Mouse (Mus musculus) C2C12 (cell line): ENCODE data around the gene Tmem216. TPM values are rescaled to one million over a fixed set of nuclear protein-coding genes. Genes with fewer than 3 reads are reported as not detected.
A peak's percentile ranks its signal among the peaks of the same experiment; 100 is the strongest.

Source experiments
- H3K27me3 ChIP-seq: one replicate; pipeline ENCODE4 v1.6.1; 2011; ENCODE audit not compliant: control insufficient read depth, insufficient read depth, insufficient read length
- H3K36me3 ChIP-seq: one replicate; pipeline ENCODE4 v1.6.1; 2011; ENCODE audit not compliant: control insufficient read depth, insufficient read depth
- H3K4me3 ChIP-seq: one replicate; pipeline ENCODE4 v1.5.1; 2011; ENCODE audit warnings: mild to moderate bottlenecking, control low read depth; ENCODE audit not compliant: poor library complexity, insufficient read depth, severe bottlenecking
- H3K79me2 ChIP-seq: one replicate; pipeline ENCODE4 v1.6.1; 2011; ENCODE audit not compliant: control insufficient read depth, insufficient read depth
- H3K79me3 ChIP-seq: one replicate; pipeline ENCODE4 v1.6.1; 2011; ENCODE audit warnings: low read depth, control low read depth
- H3ac ChIP-seq: one replicate; pipeline ENCODE3; 2011; ENCODE audit warnings: low read depth; ENCODE audit not compliant: control insufficient read depth, insufficient read length
- CEBPB ChIP-seq: IDR thresholded peaks from one replicate; pipeline ENCODE4 v1.6.1; 2011; ENCODE audit warnings: low read depth, mild to moderate bottlenecking, control low read depth, moderate library complexity
- CTCF ChIP-seq: IDR thresholded peaks from one replicate; pipeline ENCODE4 v1.5.1; 2011; ENCODE audit not compliant: control insufficient read depth, insufficient read depth, insufficient read length
- FOSL1 ChIP-seq: IDR thresholded peaks from one replicate; pipeline ENCODE4 v1.8.0; 2011; ENCODE audit warnings: mild to moderate bottlenecking, low read length; ENCODE audit not compliant: poor library complexity, insufficient read depth, severe bottlenecking
- MAX ChIP-seq: IDR thresholded peaks from one replicate; pipeline ENCODE4 v1.6.1; 2011; ENCODE audit warnings: mild to moderate bottlenecking, control low read depth
- MYOD1 ChIP-seq: IDR thresholded peaks from one replicate; pipeline ENCODE4 v1.6.1; 2011; ENCODE audit warnings: low read depth; ENCODE audit not compliant: control insufficient read depth, insufficient read length
- MYOG ChIP-seq: IDR thresholded peaks from one replicate; pipeline ENCODE4 v1.6.1; 2011; ENCODE audit not compliant: control insufficient read depth, insufficient read length; ENCODE audit errors: extremely low read depth
- USF1 ChIP-seq: IDR thresholded peaks from one replicate; pipeline ENCODE4 v1.6.1; 2011; ENCODE audit warnings: low read depth, mild to moderate bottlenecking, control low read depth, moderate library complexity
- polyA plus RNA-seq: library from polyadenylated mRNA; unstranded; fragments of >200 nt; fragmentation: generic; extraction: Trizol; gene quantifications from one replicate; pipeline ENCODE4 v1.2.1, GENCODE M21; 2012; ENCODE audit warnings: missing spikeins

The Tmem216 gene
- polyA plus RNA-seq, 1 experiment: 25.2 TPM

DNA sequence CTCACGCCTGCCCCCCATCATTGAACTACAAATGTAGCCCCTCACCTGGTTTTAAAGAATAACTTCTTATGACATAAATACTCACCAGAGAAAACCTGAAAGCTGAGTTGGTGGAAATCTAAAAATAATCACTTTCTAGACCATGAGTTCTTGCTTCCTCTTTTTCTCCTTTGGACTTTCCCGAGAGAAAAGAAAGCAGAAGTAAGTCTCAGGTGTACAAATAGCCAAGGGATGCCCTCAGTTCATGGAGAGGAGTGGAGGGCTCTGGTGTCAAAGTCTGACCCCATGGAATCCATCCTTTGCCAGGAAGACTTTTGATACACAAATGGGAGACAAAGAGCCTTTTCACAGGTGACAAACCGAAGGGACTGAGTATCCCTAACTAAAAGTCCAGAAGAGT is 24.7 kb upstream of the Tmem216 start:
- Histone ChIP-seq H3K36me3 (peaks cover 19% of the 10 kb centered on the region), H3K27me3 (no peaks in the 10 kb centered on the region), H3K79me3 (peaks cover 14% of the 10 kb centered on the region), H3K4me3 (no peak overlapping the region), H3K79me2 (peaks cover 27% of the 10 kb centered on the region), H3ac (no peak overlapping the region)
- TF ChIP-seq FOSL1: no peak
- TF ChIP-seq USF1: no peak
- no peak for TF ChIP-seq CTCF
- no peak for TF ChIP-seq MYOD1
- no peak for TF ChIP-seq MAX
- TF ChIP-seq MYOG: no peak
- no peak for TF ChIP-seq CEBPB

- no peak for TF ChIP-seq MAX
- TF ChIP-seq CTCF: no peak
- no peak for TF ChIP-seq CEBPB
- TF ChIP-seq FOSL1: no peak
- no peak for TF ChIP-seq USF1
These were observed 24.1 kb upstream of the Tmem216 start for GRCm38 (mm10) chr19:10580102-10580501.

GRCm38 (mm10) chr19:10576690-10577561 is 20.9 kb upstream of the Tmem216 start, which contains the start of the genes Cyb561a3 and Tmem138:
Gene Cyb561a3 (plus strand): TSS chr19:10577172.
Gene Tmem138 (minus strand): TSS chr19:10577362.
- Histone ChIP-seq H3K27me3 (no peaks in the 10 kb centered on the region), H3K79me3 (peaks cover 19% of the 10 kb centered on the region), H3K36me3 (peaks cover 46% of the 10 kb centered on the region), H3K4me3 (peak within 1 kb of the TSS; percentile 58), H3K79me2 (peaks cover 39% of the 10 kb centered on the region), H3ac (peak within 1 kb of the TSS; percentile 77)
- TF ChIP-seq USF1 (no peak), MYOG (no peak), CTCF (peak; percentile 16), FOSL1 (no peak), MAX (peak; percentile 20), CEBPB (no peak)

More at GRCm38 (mm10) chr19:10580102-10580501, 24.1 kb upstream of the Tmem216 start:
- no peak overlapping the region for H3ac ChIP-seq
- peaks cover 33% of the 10 kb centered on the region for H3K79me2 ChIP-seq
- peaks cover 17% of the 10 kb centered on the region for H3K79me3 ChIP-seq
- no peak overlapping the region for H3K4me3 ChIP-seq
- H3K36me3 ChIP-seq: peaks cover 22% of the 10 kb centered on the region
- H3K27me3 ChIP-seq: no peaks in the 10 kb centered on the region

GRCm38 (mm10) chr19:10569627-10570026 is 13.6 kb upstream of the Tmem216 start:
- no peaks in the 10 kb centered on the region for H3K79me3 ChIP-seq
- peaks cover 1% of the 10 kb centered on the region for H3K79me2 ChIP-seq
- H3ac ChIP-seq: no peak overlapping the region
- H3K36me3 ChIP-seq: peaks cover 43% of the 10 kb centered on the region
- peak; percentile 57 for TF ChIP-seq FOSL1
- TF ChIP-seq MAX: peak; percentile 71
- TF ChIP-seq MYOD1: peak; percentile 79
- TF ChIP-seq CEBPB: no peak
- TF ChIP-seq CTCF: no peak
- TF ChIP-seq MYOG: no peak
- TF ChIP-seq USF1: no peak
- H3K27me3 ChIP-seq: no peaks in the 10 kb centered on the region
- H3K4me3 ChIP-seq: no peak overlapping the region

GRCm38 (mm10) chr19:10565217-10565616 is 9.2 kb upstream of the Tmem216 start:
- no peaks in the 10 kb centered on the region for H3K79me3 ChIP-seq
- no peak overlapping the region for H3K4me3 ChIP-seq
- no peaks in the 10 kb centered on the region for H3K79me2 ChIP-seq
- H3K27me3 ChIP-seq: no peaks in the 10 kb centered on the region
- no peak overlapping the region for H3ac ChIP-seq
- H3K36me3 ChIP-seq: peaks cover under 1% of the 10 kb centered on the region
- no peak for TF ChIP-seq USF1
- no peak for TF ChIP-seq MAX
- TF ChIP-seq CEBPB: peak; percentile 27

GRCm38 (mm10) chr19:10564278-10564677 is 8.2 kb upstream of the Tmem216 start:
- Histone ChIP-seq H3K79me3 (no peaks in the 10 kb centered on the region), H3K79me2 (no peaks in the 10 kb centered on the region), H3ac (no peak overlapping the region), H3K27me3 (no peaks in the 10 kb centered on the region), H3K36me3 (no peaks in the 10 kb centered on the region), H3K4me3 (no peak overlapping the region)
- TF ChIP-seq MYOG (no peak), FOSL1 (no peak), USF1 (no peak), MYOD1 (no peak), MAX (no peak)
